Mouse (Mus musculus) lung, postnatal 25 days (tissue): ENCODE results near the gene Pdia5.
A peak's percentile ranks its signal among the peaks of the same experiment; 100 is the strongest.

Experiments
- DNase-seq: peaks from one replicate; pipeline ENCODE4 v3.0.0; 2022; ENCODE audit warnings: low spot score

Pdia5 gene

DNA sequence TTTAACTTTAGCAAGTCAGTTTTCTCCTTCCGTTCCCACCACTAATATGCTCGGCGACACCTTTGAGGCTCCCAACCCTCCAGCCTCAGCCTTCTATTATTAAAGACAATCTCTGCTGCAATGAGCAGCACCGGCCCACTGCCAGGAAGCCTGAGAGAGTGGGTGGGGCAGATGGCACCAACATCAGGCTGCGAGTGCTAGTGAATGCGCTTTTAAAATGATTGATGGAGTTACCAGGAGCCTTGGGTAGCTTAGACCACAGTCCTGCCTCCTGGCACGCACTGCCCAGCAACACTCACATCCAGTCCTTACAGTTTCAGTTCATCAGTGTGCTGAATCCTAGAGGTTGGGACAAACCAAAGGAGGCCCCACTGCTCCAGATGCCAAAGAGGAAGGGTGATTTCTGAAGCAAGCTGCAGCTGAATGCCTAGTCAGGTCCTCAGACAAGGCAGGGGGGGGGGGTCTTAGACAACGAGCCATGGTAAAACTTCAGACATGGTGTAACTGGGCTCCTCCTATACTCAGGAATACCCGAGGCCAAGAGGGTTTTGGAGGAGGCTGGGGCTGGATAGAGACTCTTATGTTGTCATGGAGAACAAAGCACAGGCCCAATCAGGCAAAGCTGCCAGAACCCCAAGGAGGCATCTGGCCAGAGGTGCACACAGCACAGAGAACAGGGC is 49.2 kb downstream of the Pdia5 start:
- no peak for DNase-seq

DNA sequence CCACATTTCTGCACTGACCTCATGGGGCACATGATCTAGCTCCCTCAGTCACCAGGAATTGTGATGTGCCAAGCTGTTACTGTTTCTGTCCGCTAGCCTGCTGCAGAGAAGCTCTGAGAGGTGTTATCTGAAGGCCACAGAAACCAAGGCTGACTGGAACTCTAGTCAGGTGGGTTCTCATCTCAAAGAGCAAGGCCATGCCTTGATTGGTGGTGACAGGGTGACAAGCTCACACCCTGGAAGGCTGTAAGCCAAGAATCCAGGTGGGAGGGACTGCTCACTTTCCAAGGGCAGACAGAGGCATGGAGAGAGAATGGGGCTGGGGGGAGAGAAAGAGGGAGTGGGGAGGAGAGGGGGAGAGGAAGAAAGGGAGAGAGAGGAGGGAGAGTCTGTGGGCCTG is 51.6 kb downstream of the Pdia5 start:
- DNase-seq: no peak

DNA sequence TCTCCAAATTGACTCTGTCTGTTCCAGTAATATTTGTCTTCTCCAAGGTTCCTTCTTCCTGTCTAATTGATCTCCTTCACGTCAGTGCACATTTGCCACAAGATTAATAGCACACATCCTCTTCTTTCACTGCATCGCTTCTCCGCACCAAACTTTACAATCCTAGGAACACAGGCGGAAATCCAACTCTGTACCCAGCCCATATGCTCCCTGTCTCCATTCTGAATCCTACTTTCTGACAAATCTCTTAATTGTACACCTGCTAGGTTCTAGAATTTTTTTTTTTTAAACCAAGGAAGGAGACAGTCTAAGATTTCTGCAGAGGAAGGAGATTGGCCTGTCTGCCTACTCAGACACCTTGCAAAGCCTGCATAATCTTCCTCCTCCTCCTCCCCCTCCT is 59.1 kb downstream of the Pdia5 start:
- no peak for DNase-seq

- no peak for DNase-seq
These were observed 65.7 kb downstream of the Pdia5 start for GRCm38 (mm10) chr16:35424926-35425325.

DNA sequence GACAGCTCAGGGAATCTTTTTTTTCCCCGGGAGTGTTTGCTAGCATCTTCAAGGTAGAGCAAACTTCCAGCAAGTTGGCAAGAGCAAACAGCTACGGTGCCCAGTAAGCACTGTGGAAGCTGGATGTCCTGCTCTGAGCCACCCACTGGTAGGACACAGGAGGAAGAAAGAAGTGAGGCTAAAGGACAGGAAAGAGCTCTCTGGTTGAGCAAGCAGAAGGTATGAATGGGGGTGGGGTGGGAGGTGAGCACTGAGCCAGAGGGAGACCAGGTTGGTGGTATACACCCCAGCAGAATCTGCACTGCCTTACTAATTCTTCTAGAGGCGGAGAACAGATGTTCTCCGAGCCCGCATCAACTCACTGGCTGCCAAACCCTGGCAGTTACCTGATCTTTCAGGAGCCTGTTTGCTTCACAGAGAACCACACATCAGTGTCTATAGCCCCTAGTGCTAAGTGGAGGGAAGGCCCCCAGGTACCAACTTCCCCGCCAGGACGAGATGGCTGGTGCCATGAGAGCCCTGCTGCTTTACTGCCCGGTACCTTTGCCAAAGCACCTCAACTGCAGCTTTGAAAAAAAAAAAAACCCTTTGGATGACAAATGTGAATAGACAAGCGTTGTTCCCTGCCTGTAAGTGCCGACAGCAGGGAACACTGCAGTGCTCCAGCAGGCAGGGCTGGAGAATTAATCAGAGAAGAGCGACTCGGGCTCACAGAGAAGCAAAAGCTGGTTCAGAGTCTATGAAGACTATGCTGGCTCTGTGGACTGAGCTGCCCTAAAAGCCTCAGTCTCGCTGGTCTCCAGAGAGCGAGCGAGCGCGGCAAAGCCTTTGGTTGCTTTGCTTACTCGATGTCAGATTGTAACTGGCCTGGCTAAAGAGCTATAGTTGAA is 67.2 kb downstream of the Pdia5 start:
- no peak for DNase-seq

GRCm38 (mm10) chr16:35422705-35423104 is 68.0 kb downstream of the Pdia5 start:
- no peak for DNase-seq

DNA sequence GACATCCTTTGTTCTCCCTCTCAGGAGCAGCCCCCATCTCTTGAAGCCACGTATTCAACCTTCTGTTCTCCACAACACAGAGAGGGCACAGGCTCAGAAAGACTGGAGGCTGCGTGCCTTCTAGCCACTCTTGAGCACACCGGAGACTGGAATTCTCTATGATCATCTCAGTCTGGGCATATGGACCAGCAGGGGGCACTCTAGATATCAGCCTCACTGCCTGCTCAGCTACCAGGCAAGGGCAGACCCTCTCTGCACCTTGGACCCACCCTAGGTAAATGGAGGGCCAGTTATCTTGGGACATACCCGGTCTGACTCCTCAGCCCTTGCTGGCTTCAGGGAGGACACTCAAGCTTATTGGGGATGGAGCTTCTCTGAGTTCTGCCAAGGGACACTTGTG is 68.5 kb downstream of the Pdia5 start:
- peak; percentile 8 for DNase-seq

DNA sequence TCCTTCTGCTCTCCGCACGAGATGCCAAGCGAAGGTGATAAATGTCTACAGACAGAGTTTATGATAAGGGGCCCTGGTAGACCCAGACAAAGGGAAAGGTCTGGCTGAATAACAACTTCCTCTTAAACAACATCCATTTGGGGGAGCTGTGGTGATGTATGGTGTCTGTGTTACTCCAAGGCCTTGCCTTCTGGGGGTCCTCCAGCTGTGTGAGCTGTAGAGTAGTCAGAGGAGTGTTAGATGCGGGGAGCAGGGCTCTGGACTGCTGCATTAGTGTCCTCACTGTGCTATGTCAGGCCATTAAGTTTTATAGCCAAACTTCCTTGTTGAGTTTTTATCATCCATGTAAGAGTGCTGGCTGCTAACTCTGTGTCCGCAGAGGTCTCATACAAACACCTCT is 76.1 kb downstream of the Pdia5 start:
- no peak for DNase-seq

GRCm38 (mm10) chr16:35406706-35407105 is 84.0 kb downstream of the Pdia5 start:
- DNase-seq: no peak

- DNase-seq: no peak
These were observed 84.5 kb downstream of the Pdia5 start for GRCm38 (mm10) chr16:35406166-35406565.

DNA sequence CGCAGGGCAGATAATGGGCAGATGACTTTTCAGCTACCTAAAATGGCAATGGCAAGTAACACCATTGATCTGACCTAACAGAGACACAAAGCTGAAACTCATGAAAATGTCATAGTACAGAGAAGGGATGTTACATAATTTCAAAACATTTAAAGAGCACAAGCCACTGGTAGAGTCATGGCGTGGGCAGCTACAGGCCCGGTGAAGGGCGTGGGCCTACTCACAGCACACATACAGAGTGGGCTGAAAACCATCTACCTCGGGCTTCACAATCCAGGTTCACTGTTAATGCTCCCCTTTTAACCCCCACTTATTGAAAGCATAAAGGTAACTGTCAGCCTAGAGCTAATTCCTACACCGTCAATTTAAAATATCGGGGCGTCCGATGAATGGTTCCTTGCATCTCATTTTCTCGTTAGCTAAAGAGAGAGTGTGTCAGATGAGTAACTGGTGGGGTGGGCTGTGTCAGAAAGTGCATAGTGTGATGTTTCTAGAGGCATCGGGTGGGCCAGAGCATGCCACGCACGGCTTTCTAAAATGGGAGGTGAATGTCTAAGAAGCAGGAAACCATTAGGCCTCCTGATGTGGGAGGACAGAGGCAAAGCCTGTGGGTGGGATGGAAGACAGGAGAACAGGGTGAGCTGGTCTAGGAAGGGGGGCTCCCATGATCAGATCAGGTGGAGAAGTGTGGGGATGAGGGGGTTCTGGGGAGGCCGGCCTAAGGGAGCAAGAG is 85.2 kb downstream of the Pdia5 start:
- DNase-seq: no peak

DNA sequence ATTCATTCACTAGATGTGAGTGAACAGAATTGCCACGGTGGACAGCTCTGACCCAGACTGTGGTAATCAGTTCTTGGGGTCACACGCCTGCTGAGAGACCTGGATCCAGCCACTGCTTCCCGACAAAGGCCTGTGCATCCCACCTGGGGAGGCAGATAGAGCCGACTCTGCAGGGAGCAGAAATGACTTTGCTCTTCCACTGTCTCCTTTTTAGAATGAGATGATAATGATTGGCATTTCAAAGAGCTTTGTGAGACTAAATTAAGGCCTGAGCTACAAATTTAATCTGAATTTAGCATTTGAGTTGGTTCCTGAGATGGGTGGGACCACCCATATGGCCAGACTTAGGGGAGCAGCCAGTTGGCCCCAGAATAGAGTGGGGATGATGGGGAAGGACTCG is 85.8 kb downstream of the Pdia5 start:
- no peak for DNase-seq

DNA sequence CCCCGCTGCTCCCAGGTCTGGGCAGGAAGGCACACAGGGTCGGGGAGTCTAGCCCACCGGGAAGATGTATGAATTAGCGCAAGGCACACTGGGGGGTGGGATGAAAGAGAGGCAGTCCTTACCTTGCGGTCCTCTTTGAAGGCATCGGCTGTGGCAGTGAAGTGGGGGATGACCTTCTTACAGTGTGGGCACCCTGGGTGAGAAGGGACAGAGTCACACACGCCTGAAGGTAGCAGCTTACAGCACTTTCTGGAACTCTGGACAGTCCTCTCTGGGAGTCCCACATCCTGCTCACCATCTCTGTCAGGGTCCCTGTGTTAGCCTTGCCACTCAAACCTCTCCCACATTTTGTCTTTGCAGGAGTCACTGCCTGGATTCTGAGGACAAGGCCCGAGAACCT is 86.8 kb downstream of the Pdia5 start:
- no peak for DNase-seq

- DNase-seq: no peak
These were observed 87.3 kb downstream of the Pdia5 start for GRCm38 (mm10) chr16:35403356-35403755.

DNA sequence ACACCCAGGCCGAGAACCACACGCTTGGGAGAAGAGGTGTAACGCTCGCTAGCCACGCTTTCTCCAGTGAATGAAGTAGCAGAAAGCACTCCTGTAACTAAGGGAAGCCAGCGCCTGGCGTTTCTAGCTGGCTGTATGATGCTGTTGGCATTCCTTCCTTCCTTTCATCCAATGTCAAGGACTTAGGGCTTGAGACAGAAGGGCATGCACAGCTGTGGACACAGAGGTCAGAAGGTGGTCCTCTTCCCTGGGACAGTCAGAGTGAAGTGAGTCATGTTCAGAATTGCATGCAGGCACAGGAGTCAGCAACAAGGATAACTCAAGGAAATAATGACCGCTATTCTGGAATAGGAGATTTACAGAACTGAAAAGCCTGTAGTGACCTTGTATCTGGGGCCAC is 97.9 kb downstream of the Pdia5 start:
- DNase-seq: no peak

DNA sequence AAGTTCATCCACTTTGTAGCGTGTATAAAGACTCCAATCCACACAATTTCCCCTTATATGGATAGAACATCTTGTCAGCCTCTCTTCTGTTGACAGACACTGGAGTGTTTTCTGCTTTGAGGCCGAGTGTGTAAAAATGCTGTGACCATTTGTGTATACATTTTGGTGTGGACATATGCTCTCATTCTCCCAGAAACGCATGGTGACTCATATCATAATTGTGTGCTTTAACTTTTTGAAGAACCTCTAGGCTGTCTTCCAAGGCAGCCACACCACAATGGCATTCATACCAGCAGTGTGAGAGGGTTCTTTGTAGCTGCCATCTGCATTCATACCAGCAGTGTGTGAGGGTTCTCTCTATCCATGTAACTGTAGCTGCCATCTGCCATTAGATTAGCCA is 105.0 kb downstream of the Pdia5 start:
- DNase-seq: no peak

DNA sequence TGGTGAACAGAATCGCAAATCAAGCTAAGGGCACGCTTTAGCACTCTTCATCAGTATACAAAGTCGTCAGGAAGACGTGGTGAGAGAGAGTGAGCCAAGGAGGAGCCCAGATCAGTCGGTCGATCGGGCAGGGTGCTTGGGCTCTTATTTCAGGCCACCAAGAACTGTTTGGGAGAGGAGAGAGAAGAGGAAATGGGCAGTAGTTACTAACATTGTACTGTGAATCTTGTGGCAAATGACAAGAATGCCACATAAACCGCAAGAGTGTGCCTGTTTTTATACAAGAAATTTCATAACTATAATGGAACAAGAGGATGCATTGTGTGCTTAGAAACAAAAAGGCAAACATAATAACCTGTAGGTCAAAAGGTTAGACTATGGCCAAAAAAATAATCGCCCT is 110.6 kb downstream of the Pdia5 start:
- no peak for DNase-seq

DNA sequence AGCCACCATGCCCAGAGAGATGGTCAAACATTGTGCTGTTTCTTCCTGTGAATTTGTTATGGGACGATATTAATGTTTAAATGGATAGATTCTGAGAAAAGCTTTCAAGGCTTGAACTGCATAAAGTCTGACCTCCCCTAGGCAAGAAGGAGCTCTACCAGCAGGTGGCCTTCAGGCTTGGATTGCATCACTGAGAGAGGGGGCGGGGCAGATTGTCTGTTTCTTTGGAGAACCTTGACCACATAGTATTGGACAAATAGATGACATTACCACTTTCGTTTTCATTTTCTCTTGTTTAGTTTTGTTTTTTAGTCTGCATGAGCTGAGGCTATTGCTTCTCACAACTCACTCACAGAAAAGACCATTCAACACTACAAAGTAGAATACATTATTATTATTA is 111.3 kb downstream of the Pdia5 start:
- no peak for DNase-seq

GRCm38 (mm10) chr16:35364063-35364428 is 126.6 kb downstream of the Pdia5 start:
- no peak for DNase-seq

- peak; percentile 95 for DNase-seq
These were observed 127.3 kb downstream of the Pdia5 start, which contains the start of gene Sec22a for GRCm38 (mm10) chr16:35363150-35364062. Gene Sec22a (minus strand): TSS chr16:35363918.

- DNase-seq: no peak
These were observed 128.5 kb downstream of the Pdia5 start for GRCm38 (mm10) chr16:35362221-35362620.

- DNase-seq: peak; percentile 45
These were observed 130.1 kb downstream of the Pdia5 start for GRCm38 (mm10) chr16:35360593-35360992.
